ENCODE assay signal across 8 mouse cellular contexts in the genomic region with DNA sequence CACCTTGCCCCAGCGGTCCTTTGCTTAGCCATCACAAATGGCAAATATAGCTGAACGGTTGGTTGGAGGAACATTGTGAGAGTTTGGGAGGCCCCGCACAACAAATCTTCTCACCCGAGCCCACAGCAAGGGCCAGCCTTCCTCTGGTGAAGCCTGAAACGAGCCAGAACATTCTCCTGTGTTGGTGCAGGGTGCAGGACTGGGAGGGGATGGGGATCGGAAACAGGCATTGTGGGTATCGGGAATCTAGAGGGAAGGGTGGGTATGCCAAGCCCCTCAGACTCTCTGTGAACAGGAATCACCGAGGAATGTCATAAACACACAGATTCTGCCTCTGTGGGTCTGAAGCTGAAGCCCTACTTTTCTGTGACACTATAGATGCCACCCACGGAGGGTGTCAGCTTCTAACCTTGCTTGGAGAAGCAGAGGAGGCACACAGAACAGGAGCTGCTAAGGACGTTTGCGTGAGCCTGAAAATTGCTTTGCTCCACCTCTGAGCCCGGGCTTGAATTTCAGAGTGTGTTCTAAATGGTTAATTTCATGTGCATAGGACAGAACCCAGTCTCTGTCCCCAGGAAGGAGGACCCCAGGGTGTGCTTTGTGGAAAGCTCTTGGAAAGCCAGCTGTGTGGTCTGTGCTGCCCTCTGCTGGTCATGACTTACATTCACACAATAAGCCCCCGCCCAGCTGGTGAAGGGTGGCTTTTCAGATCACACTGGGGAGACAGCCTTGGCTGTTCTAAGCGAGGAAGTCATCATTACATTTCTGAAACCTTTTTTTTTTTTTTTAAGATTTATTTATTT. TPM values are rescaled to one million over a fixed set of nuclear protein-coding genes. Genes with fewer than 3 reads are reported as not detected.
DNase-seq lines count a peak whose midpoint lies in the region; ATAC-seq lines count a peak whose summit lies in the region.

No protein-coding gene starts in this region.

- no peaks in the 10 kb centered on the region for H3K9me3 ChIP-seq in hindbrain, embryonic 11.5 days (ENCODE audit: control insufficient read depth, low read length)

- H3K27ac ChIP-seq in hindbrain, embryonic 11.5 days (ENCODE audit: low read depth, low read length), result no peak overlapping the region

- peak; percentile 58 for DNase-seq in Muller cell, postnatal 12 days (ENCODE audit: inconsistent ontology term)
- DNase-seq in cerebellum, adult 9-10 months, result peak; percentile 42
- peak; percentile 63 to 75 for DNase-seq in frontal cortex, postnatal 10 days (ENCODE audit: low spot score in 2 of 2)
- DNase-seq in hindbrain, embryonic 11.5 days (ENCODE audit: low spot score), result peak; percentile 89
- DNase-seq in layer of hippocampus, adult 9-11 months, result peak; percentile 58
- DNase-seq in lung, postnatal 25 days (ENCODE audit: low spot score), result peak; percentile 73
- peak; percentile 76 for DNase-seq in retina, postnatal 7 days (ENCODE audit: low read depth, low spot score)
- DNase-seq in urinary bladder, postnatal 10 days (ENCODE audit: low spot score), result peak; percentile 29

- 50% methylated on average over 14 of the region's 14 CpGs for WGBS in hindbrain, embryonic 11.5 days

- no peaks in the 10 kb centered on the region for H3K36me3 ChIP-seq in hindbrain, embryonic 11.5 days (ENCODE audit: control insufficient read depth, insufficient read depth, low read length)

- no peaks in the 10 kb centered on the region for H3K27me3 ChIP-seq in hindbrain, embryonic 11.5 days (ENCODE audit: control insufficient read depth, insufficient read depth, low read length)

- no peak overlapping the region for H3K4me3 ChIP-seq in hindbrain, embryonic 11.5 days (ENCODE audit: low read depth, low read length)

- no peak overlapping the region for H3K9ac ChIP-seq in hindbrain, embryonic 11.5 days (ENCODE audit: low read depth, low read length)

- no peak overlapping the region for H3K4me2 ChIP-seq in hindbrain, embryonic 11.5 days (replicated peaks; ENCODE audit: low read depth, low read length)

- peak; percentile 59 for ATAC-seq in hindbrain, embryonic 11.5 days (ENCODE audit: low FRiP score)

- no peaks in the 10 kb centered on the region for H3K4me1 ChIP-seq in hindbrain, embryonic 11.5 days (replicated peaks; ENCODE audit: control insufficient read depth, insufficient read depth, low read length)

RNA-seq across cellular contexts. Expression of gene Akr1b8, which starts 7.6 kb away (rescaled TPM):
- polyA plus RNA-seq in hindbrain, embryonic 11.5 days (2014; fragmentation: Nextera tagmentation; extraction: Ambion mirVana), result 31.8 and 33.0 TPM in 2 replicates

RNA-seq across cellular contexts. Expression of gene Akr1b3, which starts 29.0 kb away (rescaled TPM):
- polyA plus RNA-seq in hindbrain, embryonic 11.5 days (2014; fragmentation: Nextera tagmentation; extraction: Ambion mirVana), result 217 and 249 TPM in 2 replicates

RNA-seq across cellular contexts. Expression of gene Akr1b10, which starts 37.7 kb away (rescaled TPM):
- 14.8 and 18.5 TPM in 2 replicates for polyA plus RNA-seq in hindbrain, embryonic 11.5 days (2014; fragmentation: Nextera tagmentation; extraction: Ambion mirVana)

Comparison
In these comparisons a context has a peak if more than half of its experiments do, and no peak if none do; other contexts are left out.
1. DNase-seq: peak in every context shown above with its lines; median percentile 89 in hindbrain, embryonic 11.5 days; 76 in retina, postnatal 7 days; 73 in lung, postnatal 25 days; 69 in frontal cortex, postnatal 10 days; 58 in Muller cell, postnatal 12 days; 58 in layer of hippocampus, adult 9-11 months; 42 in cerebellum, adult 9-10 months; 29 in urinary bladder, postnatal 10 days.